Mouse (Mus musculus) liver, postnatal 0 days (tissue): Measurements from ENCODE around the gene Ranbp10. TPM values are rescaled to one million over a fixed set of nuclear protein-coding genes. Genes with fewer than 3 reads are reported as not detected.

Experiments used
- ATAC-seq: fragments of 200-750 bp; cut with Nextera tagmentation; 2 replicates; pipeline ENCODE4 v1.8.0; 2017; ENCODE audit warnings: mild to moderate bottlenecking, moderate library complexity
- DNase-seq: peaks from one replicate; pipeline ENCODE4 v3.0.0-alpha.2; 2016
- H3K27ac ChIP-seq: fragments of 300-500 bp; sonication (generic); 2 replicates; pipeline ENCODE4 v1.5.1; 2014; ENCODE audit warnings: antibody characterized with exemption, moderate library complexity, mild to moderate bottlenecking, low read depth
- H3K27me3 ChIP-seq: fragments of 300-500 bp; sonication (generic); 2 replicates; pipeline ENCODE4 v1.6.1; 2014; ENCODE audit warnings: low read length, control low read depth, mixed read lengths; ENCODE audit not compliant: insufficient read depth
- H3K36me3 ChIP-seq: fragments of 300-500 bp; sonication (generic); replicated peaks from 2 replicates; pipeline ENCODE4 v1.6.1; 2014; ENCODE audit warnings: mild to moderate bottlenecking, control low read depth, low read length, moderate library complexity, mixed read lengths; ENCODE audit not compliant: insufficient read depth
- H3K4me1 ChIP-seq: fragments of 300-500 bp; sonication (generic); 2 replicates; pipeline ENCODE4 v1.6.1; 2014; ENCODE audit warnings: antibody characterized with exemption, mild to moderate bottlenecking, control low read depth; ENCODE audit not compliant: insufficient read depth
- H3K4me2 ChIP-seq: fragments of 300-500 bp; sonication (generic); 2 replicates; pipeline ENCODE4 v1.6.1; 2014; ENCODE audit warnings: low read depth, mild to moderate bottlenecking, low read length, moderate library complexity, mixed read lengths
- H3K4me3 ChIP-seq: fragments of 300-500 bp; sonication (generic); 2 replicates; pipeline ENCODE4 v1.5.1; 2014; ENCODE audit warnings: low read depth, low read length
- H3K9ac ChIP-seq: fragments of 300-500 bp; sonication (generic); replicated peaks from 2 replicates; pipeline ENCODE4 v1.6.1; 2014; ENCODE audit warnings: mild to moderate bottlenecking, moderate library complexity
- H3K9me3 ChIP-seq: fragments of 300-500 bp; sonication (generic); 2 replicates; pipeline ENCODE4 v1.6.1; 2016; ENCODE audit warnings: mild to moderate bottlenecking, control low read depth, low read length, mixed read lengths
- CTCF ChIP-seq: sonication (generic); IDR thresholded peaks from 2 replicates; pipeline ENCODE4 v1.5.1; 2016; ENCODE audit warnings: antibody characterized with exemption, low read depth
- EP300 ChIP-seq: IDR thresholded peaks from 2 replicates; pipeline ENCODE4 v1.6.1; 2016; ENCODE audit warnings: antibody characterized with exemption, low read depth, mild to moderate bottlenecking
- WGBS: fragments of 180-500 bp; shearing (Covaris S2); extraction: QIAGEN DNeasy Blood & Tissue Kit; methylation state at CpG from one replicate; pipeline ENCODE4 v1.1.7; 2014; ENCODE audit not compliant: insufficient replicate concordance; 5-methylcytosine and 5-hydroxymethylcytosine counted together
- polyA plus RNA-seq: library from polyadenylated mRNA; unstranded; fragments of >200 nt; fragmentation: Nextera tagmentation; extraction: Ambion mirVana; gene quantifications from 2 replicates; pipeline ENCODE4 v1.2.1, GENCODE M21; 2015

Gene Ranbp10
- polyA plus RNA-seq, 1 experiment from 2014 or later: 20.9 TPM

- Histone ChIP-seq H3K9me3 (no peaks in the 10 kb centered on the region), H3K27ac (no peak overlapping the region), H3K36me3 (no peaks in the 10 kb centered on the region; the same call in 1 of the 2 replicates), H3K4me1 (no peaks in the 10 kb centered on the region), H3K4me3 (no peak overlapping the region), H3K9ac (no peak overlapping the region), H3K4me2 (no peak overlapping the region), H3K27me3 (no peaks in the 10 kb centered on the region)
- no peak for TF ChIP-seq CTCF
- TF ChIP-seq EP300: no peak
- WGBS: 84% methylated on average over 9 of the region's 9 CpGs
- DNase-seq: no peak
- no peak for ATAC-seq
Measured at GRCm38 (mm10) chr8:105722861-105723260, 104.3 kb downstream of the Ranbp10 start.

GRCm38 (mm10) chr8:105719637-105720036 is 107.5 kb downstream of the Ranbp10 start:
- H3K27ac ChIP-seq: no peak overlapping the region
- H3K9ac ChIP-seq: no peak overlapping the region
- H3K4me1 ChIP-seq: no peaks in the 10 kb centered on the region

More at GRCm38 (mm10) chr8:105719637-105720036, 107.5 kb downstream of the Ranbp10 start:
- H3K9me3 ChIP-seq: no peaks in the 10 kb centered on the region
- no peak overlapping the region for H3K4me3 ChIP-seq
- H3K36me3 ChIP-seq: no peaks in the 10 kb centered on the region; the same call in 1 of the 2 replicates
- H3K4me2 ChIP-seq: no peak overlapping the region
- DNase-seq (no peak), ATAC-seq (no peak)
- 73% methylated on average over 4 of the region's 4 CpGs for WGBS
- TF ChIP-seq CTCF: no peak
- H3K27me3 ChIP-seq: no peaks in the 10 kb centered on the region

Other genes starting within 250 kb of the Ranbp10 start
- gene Ripor1, start 222.1 kb downstream of the Ranbp10 start, polyA plus RNA-seq: 6.2 and 6.8 TPM in 2 replicates
- gene Ctcf, start 190.8 kb downstream of the Ranbp10 start, polyA plus RNA-seq: 41.1 and 42.2 TPM in 2 replicates
- gene Agrp, start 190.0 kb downstream of the Ranbp10 start, polyA plus RNA-seq: 0.17 TPM in 1 of 2 replicates, not detected in the other
- 0.73 and 0.88 TPM in 2 replicates for gene Carmil2, start 141.1 kb downstream of the Ranbp10 start, polyA plus RNA-seq
- 20.6 and 22.4 TPM in 2 replicates for gene Acd, start 126.2 kb downstream of the Ranbp10 start, polyA plus RNA-seq
- gene Pard6a, start 126.2 kb downstream of the Ranbp10 start, polyA plus RNA-seq: 5.0 and 6.6 TPM in 2 replicates
- gene 4933405L10Rik, start 119.7 kb downstream of the Ranbp10 start, polyA plus RNA-seq: not detected in 2 replicates
- gene Enkd1, start 119.1 kb downstream of the Ranbp10 start, polyA plus RNA-seq: 2.9 and 3.3 TPM in 2 replicates
- gene Gfod2, start 68.7 kb downstream of the Ranbp10 start, polyA plus RNA-seq: 2.4 and 2.9 TPM in 2 replicates
- gene Tsnaxip1, start 381 bp upstream of the Ranbp10 start, polyA plus RNA-seq: not detected in 2 replicates
- gene Cenpt, start 25.9 kb upstream of the Ranbp10 start, polyA plus RNA-seq: 8.9 and 9.0 TPM in 2 replicates
- 19.6 and 21.5 TPM in 2 replicates for gene Thap11, start 27.8 kb upstream of the Ranbp10 start, polyA plus RNA-seq
- 67.6 and 71.9 TPM in 2 replicates for gene Nutf2, start 33.2 kb upstream of the Ranbp10 start, polyA plus RNA-seq
- gene Edc4, start 53.5 kb upstream of the Ranbp10 start, polyA plus RNA-seq: 5.8 and 7.2 TPM in 2 replicates
- not detected in 2 replicates for gene Nrn1l, start 66.2 kb upstream of the Ranbp10 start, polyA plus RNA-seq
- gene Pskh1, start 73.1 kb upstream of the Ranbp10 start, polyA plus RNA-seq: 11.5 and 11.8 TPM in 2 replicates
- gene Ctrl, start 106.5 kb upstream of the Ranbp10 start, polyA plus RNA-seq: 0.16 and 0.31 TPM in 2 replicates
- gene Psmb10, start 111.1 kb upstream of the Ranbp10 start, polyA plus RNA-seq: 57.1 and 62.0 TPM in 2 replicates
- gene Lcat, start 116.0 kb upstream of the Ranbp10 start, polyA plus RNA-seq: 322 and 346 TPM in 2 replicates
- 5.1 and 5.2 TPM in 2 replicates for gene Slc12a4, start 138.7 kb upstream of the Ranbp10 start, polyA plus RNA-seq
- not detected in 2 replicates for gene Dpep3, start 152.1 kb upstream of the Ranbp10 start, polyA plus RNA-seq
- 8.2 and 9.5 TPM in 2 replicates for gene Dus2, start 164.0 kb upstream of the Ranbp10 start, polyA plus RNA-seq
- not detected in 2 replicates for gene Dpep2nb, start 178.6 kb upstream of the Ranbp10 start, polyA plus RNA-seq
- 13.0 and 14.7 TPM in 2 replicates for gene Ddx28, start 184.5 kb upstream of the Ranbp10 start, polyA plus RNA-seq
- gene Nfatc3, start 231.5 kb upstream of the Ranbp10 start, polyA plus RNA-seq: 2.3 TPM in 2 replicates